Mouse (Mus musculus): ENCODE measurements at regions not wholly inside any gene's neighbourhood (a gene's known extent, or its start where the extent isn't known, plus 50 kb on each side); places are given as distances from the start of the nearest gene placed in this dataset.

- Histone ChIP-seq H3K27ac (ENCODE audit: insufficient read depth, low read depth) (no peak overlapping the region), H3K27me3 (replicated peaks) (peaks cover 74% of the 10 kb centered on the region), H3K4me2 (ENCODE audit: insufficient read depth, low read depth, poor library complexity, severe bottlenecking) (no peak overlapping the region), H3K4me1 (ENCODE audit: control insufficient read depth in 1 of 2, insufficient read depth in 2 of 2) (no peaks in the 10 kb centered on the region), H3K4me3 (replicated peaks in 1 of 3; ENCODE audit: low read depth in 2 of 3, low read length in 2 of 3, poor library complexity in 1 of 3) (no peak overlapping the region), H3K9me3 (replicated peaks; ENCODE audit: low read length) (no peaks in the 10 kb centered on the region), H3K9ac (ENCODE audit: insufficient read depth, low read depth) (no peak overlapping the region), H3K36me3 (replicated peaks in 1 of 2; ENCODE audit: control insufficient read depth in 1 of 2, insufficient read depth in 1 of 2, low read length in 1 of 2) (no peaks in the 10 kb centered on the region), H3K79me2 (replicated peaks; ENCODE audit: control insufficient read depth, extremely low read depth, insufficient read depth, poor library complexity, severe bottlenecking) (no peaks in the 10 kb centered on the region)
- TF ChIP-seq USF1 (IDR thresholded peaks at IDR 0.05; ENCODE audit: low read depth, low read length) (no peak), ZNF384 (IDR thresholded peaks at IDR 0.05; ENCODE audit: low read depth, low read length) (no peak), MAX (IDR thresholded peaks at IDR 0.05; ENCODE audit: low read length) (no peak), TBP (conservative IDR thresholded peaks at IDR 0.05; ENCODE audit: low read depth, low read length) (no peak), POLR2AphosphoS2 (IDR thresholded peaks at IDR 0.05; ENCODE audit: low read depth, low read length) (no peak), RAD21 (IDR thresholded peaks at IDR 0.05; ENCODE audit: low read depth, low read length) (no peak), SIN3A (IDR thresholded peaks at IDR 0.05; ENCODE audit: low read length) (no peak), CHD2 (IDR thresholded peaks at IDR 0.05; ENCODE audit: low read length) (no peak), ZC3H11A (IDR thresholded peaks at IDR 0.05; ENCODE audit: low read depth, low read length) (no peak)
- DNase-seq (ENCODE audit: extremely low read depth), result no peak
- in situ Hi-C loops (cut with MboI; ENCODE audit: low pct_ligation_motif_present, low pct_unique_long_range_greater_than_20kb, low sequenced_read_pairs) (no loop called here), dilution Hi-C loops (cut with MboI; ENCODE audit: extremely low pct_ligation_motif_present, extremely low pct_unique_long_range_greater_than_20kb, low sequenced_read_pairs) (no loop called here)
Observed at GRCm38 (mm10) chr7:129814149-129814860, 222.6 kb downstream of the Wdr11 start.

- dilution Hi-C loops (cut with MboI; ENCODE audit: extremely low pct_ligation_motif_present, extremely low pct_unique_long_range_greater_than_20kb, low sequenced_read_pairs), result no loop called here
Observed at GRCm38 (mm10) chr7:129818833-129819232, 227.2 kb downstream of the Wdr11 start.

GRCm38 (mm10) chr7:129819651-129820050 is 228.0 kb downstream of the Wdr11 start:
- Histone ChIP-seq H3K79me2 (replicated peaks; ENCODE audit: control insufficient read depth, extremely low read depth, insufficient read depth, poor library complexity, severe bottlenecking) (no peaks in the 10 kb centered on the region), H3K9ac (ENCODE audit: insufficient read depth, low read depth) (no peak overlapping the region), H3K4me2 (ENCODE audit: insufficient read depth, low read depth, poor library complexity, severe bottlenecking) (no peak overlapping the region), H3K4me3 (replicated peaks in 1 of 3; ENCODE audit: low read depth in 2 of 3, low read length in 2 of 3, poor library complexity in 1 of 3) (no peak overlapping the region), H3K4me1 (ENCODE audit: control insufficient read depth in 1 of 2, insufficient read depth in 2 of 2) (no peaks in the 10 kb centered on the region), H3K27me3 (replicated peaks) (peaks cover 79% of the 10 kb centered on the region), H3K9me3 (replicated peaks; ENCODE audit: low read length) (no peaks in the 10 kb centered on the region), H3K36me3 (replicated peaks in 1 of 2; ENCODE audit: control insufficient read depth in 1 of 2, insufficient read depth in 1 of 2, low read length in 1 of 2) (no peaks in the 10 kb centered on the region), H3K27ac (ENCODE audit: insufficient read depth, low read depth) (no peak overlapping the region)
- DNase-seq (ENCODE audit: extremely low read depth), result no peak
- in situ Hi-C loops (cut with MboI; ENCODE audit: low pct_ligation_motif_present, low pct_unique_long_range_greater_than_20kb, low sequenced_read_pairs), result no loop called here
- dilution Hi-C loops (cut with MboI; ENCODE audit: extremely low pct_ligation_motif_present, extremely low pct_unique_long_range_greater_than_20kb, low sequenced_read_pairs), result no loop called here
- no peak for TF ChIP-seq ELF1 (IDR thresholded peaks at IDR 0.05; ENCODE audit: low read depth, low read length)
- no peak for TF ChIP-seq MYC (IDR thresholded peaks at IDR 0.05; ENCODE audit: low read depth, low read length)
- no peak for TF ChIP-seq JUND (conservative IDR thresholded peaks at IDR 0.05; ENCODE audit: low read depth, low read length)

More at GRCm38 (mm10) chr7:129818833-129819232, 227.2 kb downstream of the Wdr11 start:
- Histone ChIP-seq H3K4me3 (replicated peaks in 1 of 3; ENCODE audit: low read depth in 2 of 3, low read length in 2 of 3, poor library complexity in 1 of 3) (no peak overlapping the region), H3K9me3 (replicated peaks; ENCODE audit: low read length) (no peaks in the 10 kb centered on the region), H3K79me2 (replicated peaks; ENCODE audit: control insufficient read depth, extremely low read depth, insufficient read depth, poor library complexity, severe bottlenecking) (no peaks in the 10 kb centered on the region), H3K4me2 (ENCODE audit: insufficient read depth, low read depth, poor library complexity, severe bottlenecking) (no peak overlapping the region), H3K27me3 (replicated peaks) (peaks cover 77% of the 10 kb centered on the region), H3K9ac (ENCODE audit: insufficient read depth, low read depth) (no peak overlapping the region), H3K27ac (ENCODE audit: insufficient read depth, low read depth) (no peak overlapping the region), H3K36me3 (replicated peaks in 1 of 2; ENCODE audit: control insufficient read depth in 1 of 2, insufficient read depth in 1 of 2, low read length in 1 of 2) (no peaks in the 10 kb centered on the region), H3K4me1 (ENCODE audit: control insufficient read depth in 1 of 2, insufficient read depth in 2 of 2) (no peaks in the 10 kb centered on the region)
- TF ChIP-seq MEF2A (IDR thresholded peaks at IDR 0.05; ENCODE audit: borderline replicate concordance, low read depth, low read length) (no peak), MAX (IDR thresholded peaks at IDR 0.05; ENCODE audit: low read length) (no peak), CTCF (conservative IDR thresholded peaks at IDR 0.05 in 1 of 2, IDR thresholded peaks at IDR 0.05 in 1 of 2; ENCODE audit: low read depth in 2 of 2, low read length in 2 of 2) (no peak), USF2 (conservative IDR thresholded peaks at IDR 0.05; ENCODE audit: low read depth, low read length) (no peak), ZKSCAN1 (IDR thresholded peaks at IDR 0.05; ENCODE audit: borderline replicate concordance, low read depth, low read length) (no peak), ZNF384 (IDR thresholded peaks at IDR 0.05; ENCODE audit: low read depth, low read length) (no peak), MYC (IDR thresholded peaks at IDR 0.05; ENCODE audit: low read depth, low read length) (no peak), SIN3A (IDR thresholded peaks at IDR 0.05; ENCODE audit: low read length) (no peak), NELFE (IDR thresholded peaks at IDR 0.05; ENCODE audit: low read depth, low read length) (no peak), MAZ (IDR thresholded peaks at IDR 0.05; ENCODE audit: low read depth, low read length) (no peak), KAT2A (IDR thresholded peaks at IDR 0.05; ENCODE audit: insufficient replicate concordance, low read length) (no peak)
- DNase-seq (ENCODE audit: extremely low read depth), result no peak
- in situ Hi-C loops (cut with MboI; ENCODE audit: low pct_ligation_motif_present, low pct_unique_long_range_greater_than_20kb, low sequenced_read_pairs), result no loop called here

Data from CH12.LX (cell line).